Mouse (Mus musculus) spleen, adult 2 months (tissue): Measurements from ENCODE around the gene Asic1. TPM values are rescaled to one million over a fixed set of nuclear protein-coding genes. Genes with fewer than 3 reads are reported as not detected.
A peak's percentile ranks its signal among the peaks of the same experiment; 100 is the strongest.

Experiments
- DNase-seq, 2 experiments: peaks; one replicate each; pipeline versions ENCODE4 v3.0.0 to v3.0.0-alpha.2; 2012 to 2021; ENCODE audit warnings: low spot score in 2 of 2, low read depth in 1 of 2
- H3K27ac ChIP-seq: fragments of 200-500 bp; 2 replicates; pipeline ENCODE4 v1.5.1; 2012; ENCODE audit warnings: low read length, inconsistent platforms; ENCODE audit not compliant: insufficient read depth
- H3K27me3 ChIP-seq: fragments of 200-500 bp; 2 replicates; pipeline ENCODE4 v1.6.1; 2012; ENCODE audit warnings: mild to moderate bottlenecking, moderate library complexity, low read length, inconsistent platforms; ENCODE audit not compliant: control insufficient read depth, insufficient read depth
- H3K36me3 ChIP-seq: fragments of 200-500 bp; 2 replicates; pipeline ENCODE4 v1.6.1; 2012; ENCODE audit warnings: mild to moderate bottlenecking, low read length, inconsistent platforms; ENCODE audit not compliant: control insufficient read depth, insufficient read depth
- H3K4me1 ChIP-seq: fragments of 200-500 bp; 2 replicates; pipeline ENCODE4 v1.6.1; 2011; ENCODE audit warnings: inconsistent platforms; ENCODE audit not compliant: control insufficient read depth, insufficient read depth, insufficient read length
- H3K4me3 ChIP-seq: fragments of 200-500 bp; 2 replicates; pipeline ENCODE4 v1.5.1; 2011; ENCODE audit warnings: mild to moderate bottlenecking, inconsistent platforms; ENCODE audit not compliant: insufficient read depth, insufficient read length; ENCODE audit errors: extremely low read depth
- CTCF ChIP-seq: fragments of 200-500 bp; IDR thresholded peaks from 2 replicates; pipeline ENCODE4 v1.5.1; 2011; ENCODE audit warnings: mild to moderate bottlenecking, inconsistent platforms; ENCODE audit not compliant: insufficient read depth, insufficient read length, insufficient replicate concordance; ENCODE audit errors: extremely low read depth
- POLR2A ChIP-seq: fragments of 200-500 bp; IDR thresholded peaks from 2 replicates; pipeline ENCODE4 v1.6.1; 2011; ENCODE audit warnings: low read depth, low read length, inconsistent platforms
- WGBS: fragments of 180-500 bp; shearing (Covaris S2); methylation state at CpG from one replicate; pipeline ENCODE4 v1.1.7; 2018; 5-methylcytosine and 5-hydroxymethylcytosine counted together
- polyA plus RNA-seq: library from polyadenylated mRNA; depleted of rRNA; stranded (reverse); fragments of >200 nt; gene quantifications from 2 replicates; pipeline ENCODE4 v1.2.3, GENCODE M21; 2012

Gene Asic1
- polyA plus RNA-seq, 1 experiment: 2.0 TPM

GRCm38 (mm10) chr15:99718461-99719021 is 48.4 kb downstream of the Asic1 start:
- WGBS: 83% methylated on average over 9 of the region's 9 CpGs
- Histone ChIP-seq H3K4me3 (no peak overlapping the region), H3K36me3 (no peaks in the 10 kb centered on the region), H3K27me3 (no peaks in the 10 kb centered on the region), H3K4me1 (no peaks in the 10 kb centered on the region), H3K27ac (no peak overlapping the region)
- no peak for DNase-seq
- TF ChIP-seq POLR2A (no peak), CTCF (no peak)

- TF ChIP-seq POLR2A (no peak), CTCF (no peak)
- Histone ChIP-seq H3K27ac (no peak overlapping the region), H3K4me1 (peaks cover 8% of the 10 kb centered on the region; the same call in 1 of the 2 replicates), H3K36me3 (no peaks in the 10 kb centered on the region), H3K27me3 (no peaks in the 10 kb centered on the region), H3K4me3 (no peak overlapping the region)
- DNase-seq: no peak
- WGBS: 86% methylated on average over 8 of the region's 8 CpGs
Observed at GRCm38 (mm10) chr15:99719865-99720264, 49.7 kb downstream of the Asic1 start.

- Histone ChIP-seq H3K4me3 (no peak overlapping the region), H3K36me3 (no peaks in the 10 kb centered on the region), H3K27ac (no peak overlapping the region), H3K27me3 (no peaks in the 10 kb centered on the region), H3K4me1 (peaks cover 8% of the 10 kb centered on the region; the same call in 1 of the 2 replicates)
- TF ChIP-seq POLR2A (no peak), CTCF (no peak)
- no peak for DNase-seq
- WGBS: 83% methylated on average over 25 of the region's 25 CpGs
Observed at GRCm38 (mm10) chr15:99721921-99722743, 52.0 kb downstream of the Asic1 start.

GRCm38 (mm10) chr15:99723120-99723514 is 52.9 kb downstream of the Asic1 start:
- Histone ChIP-seq H3K27ac (peak overlapping the region; percentile 59), H3K36me3 (peaks cover under 1% of the 10 kb centered on the region), H3K27me3 (no peaks in the 10 kb centered on the region), H3K4me1 (peaks cover 8% of the 10 kb centered on the region; the same call in 1 of the 2 replicates), H3K4me3 (no peak overlapping the region)
- TF ChIP-seq POLR2A (no peak), CTCF (no peak)
- 55% methylated on average over 10 of the region's 10 CpGs for WGBS
- no peak for DNase-seq

- no peak overlapping the region for H3K4me3 ChIP-seq
- no peaks in the 10 kb centered on the region for H3K27me3 ChIP-seq
- TF ChIP-seq POLR2A (no peak), CTCF (no peak)
- H3K4me1 ChIP-seq: peaks cover 8% of the 10 kb centered on the region; the same call in 1 of the 2 replicates
- 42% methylated on average over 11 of the region's 11 CpGs for WGBS
- H3K36me3 ChIP-seq: peaks cover 2% of the 10 kb centered on the region
- H3K27ac ChIP-seq: peak overlapping the region; percentile 59
- DNase-seq: no peak
Observed at GRCm38 (mm10) chr15:99723515-99724291, 53.5 kb downstream of the Asic1 start.

- WGBS: 16% methylated on average over 16 of the region's 16 CpGs
- Histone ChIP-seq H3K4me1 (peaks cover 8% of the 10 kb centered on the region; the same call in 1 of the 2 replicates), H3K36me3 (peaks cover 2% of the 10 kb centered on the region), H3K4me3 (no peak overlapping the region), H3K27ac (peak overlapping the region; percentile 59), H3K27me3 (no peaks in the 10 kb centered on the region)
- no peak for TF ChIP-seq POLR2A
- TF ChIP-seq CTCF: peak; percentile 9; the same call in 1 of the 2 replicates
- DNase-seq: peak in 1 of 2 experiments; percentile 20
Observed at GRCm38 (mm10) chr15:99724292-99725021, 54.3 kb downstream of the Asic1 start.
